Mouse (Mus musculus) stomach, postnatal 0 days (tissue): ENCODE measurements around the gene Pde4dip. TPM values are rescaled to one million over a fixed set of nuclear protein-coding genes. Genes with fewer than 3 reads are reported as not detected.
A peak's percentile ranks its signal among the peaks of the same experiment; 100 is the strongest.

Experiments used
- ATAC-seq: fragments of 200-750 bp; cut with Nextera tagmentation; 2 replicates; pipeline ENCODE4 v1.8.0; 2017; ENCODE audit not compliant: low FRiP score, low TSS enrichment
- DNase-seq: peaks from one replicate; pipeline ENCODE4 v3.0.0-alpha.2; 2016; ENCODE audit warnings: low spot score
- H3K27ac ChIP-seq: fragments of 300-500 bp; sonication (generic); replicated peaks from 2 replicates; pipeline ENCODE4 v1.5.1; 2014; ENCODE audit warnings: mild to moderate bottlenecking, control low read depth
- H3K27me3 ChIP-seq: fragments of 300-500 bp; sonication (generic); 2 replicates; pipeline ENCODE4 v1.6.1; 2014; ENCODE audit warnings: low read length; ENCODE audit not compliant: control insufficient read depth, insufficient read depth
- H3K36me3 ChIP-seq: fragments of 300-500 bp; sonication (generic); 2 replicates; pipeline ENCODE4 v1.6.1; 2014; ENCODE audit warnings: low read length, mixed read lengths; ENCODE audit not compliant: control insufficient read depth, insufficient read depth
- H3K4me1 ChIP-seq: fragments of 300-500 bp; sonication (generic); replicated peaks from 2 replicates; pipeline ENCODE4 v1.6.1; 2014; ENCODE audit warnings: antibody characterized with exemption; ENCODE audit not compliant: control insufficient read depth, insufficient read depth
- H3K4me2 ChIP-seq: fragments of 300-500 bp; sonication (generic); replicated peaks from 2 replicates; pipeline ENCODE4 v1.6.1; 2014; ENCODE audit warnings: low read depth, mild to moderate bottlenecking, control low read depth, moderate library complexity
- H3K4me3 ChIP-seq: fragments of 300-500 bp; sonication (generic); 2 replicates; pipeline ENCODE4 v1.5.1; 2014; ENCODE audit warnings: low read depth, low read length, control low read depth
- H3K9ac ChIP-seq: fragments of 300-500 bp; sonication (generic); 2 replicates; pipeline ENCODE4 v1.6.1; 2014; ENCODE audit warnings: mild to moderate bottlenecking, low read length, control low read depth, mixed read lengths
- H3K9me3 ChIP-seq: fragments of 300-500 bp; sonication (generic); 2 replicates; pipeline ENCODE4 v1.6.1; 2016; ENCODE audit warnings: low read length; ENCODE audit not compliant: control insufficient read depth
- CTCF ChIP-seq: IDR thresholded peaks from 2 replicates; pipeline ENCODE4 v1.5.1; 2016; ENCODE audit warnings: antibody characterized with exemption, low read depth, mild to moderate bottlenecking, moderate library complexity
- EP300 ChIP-seq: optimal IDR thresholded peaks from 2 replicates; pipeline ENCODE3; 2016; ENCODE audit warnings: antibody characterized with exemption
- WGBS: fragments of 180-500 bp; shearing (Covaris S2); extraction: QIAGEN DNeasy Blood & Tissue Kit; methylation state at CpG from one replicate; pipeline ENCODE4 v1.1.7; 2014; 5-methylcytosine and 5-hydroxymethylcytosine counted together
- polyA plus RNA-seq: library from polyadenylated mRNA; unstranded; fragments of >200 nt; fragmentation: Nextera tagmentation; extraction: Ambion mirVana; gene quantifications from 2 replicates; pipeline ENCODE4 v1.2.1, GENCODE M21; 2015

Pde4dip gene
- polyA plus RNA-seq, 1 experiment from 2014 or later: 9.9 TPM

DNA sequence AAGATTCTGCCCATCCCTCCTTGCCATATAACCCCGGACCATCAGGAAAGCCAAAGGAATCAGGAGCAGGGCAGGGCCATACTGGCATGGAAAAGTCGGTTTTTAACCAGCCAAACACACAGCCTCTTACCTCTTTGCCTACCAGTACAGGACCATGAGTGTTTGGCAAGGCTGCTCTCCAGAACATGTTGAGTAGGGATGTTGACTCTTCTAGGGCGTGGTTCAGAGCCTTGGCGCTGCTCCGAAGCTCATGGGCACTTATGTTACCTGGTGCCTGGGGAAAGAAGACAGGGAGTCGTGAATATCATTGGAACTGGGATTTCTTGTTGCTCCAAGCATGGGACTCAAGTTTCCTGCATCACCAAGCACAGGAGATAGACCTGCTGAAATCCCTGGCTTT is 194.7 kb downstream of the Pde4dip start:
- peak; percentile 23 for DNase-seq
- Histone ChIP-seq H3K27me3 (no peaks in the 10 kb centered on the region), H3K9ac (no peak overlapping the region), H3K4me1 (no peaks in the 10 kb centered on the region), H3K4me3 (no peak overlapping the region), H3K9me3 (no peaks in the 10 kb centered on the region), H3K27ac (no peak overlapping the region), H3K36me3 (no peaks in the 10 kb centered on the region), H3K4me2 (no peak overlapping the region)
- WGBS: 66% methylated on average over 6 of the region's 6 CpGs
- no peak for ATAC-seq
- TF ChIP-seq CTCF: no peak
- TF ChIP-seq EP300: no peak

GRCm38 (mm10) chr3:97691443-97692017 is 197.0 kb downstream of the Pde4dip start:
- Histone ChIP-seq H3K27me3 (no peaks in the 10 kb centered on the region), H3K4me3 (no peak overlapping the region), H3K9me3 (no peaks in the 10 kb centered on the region), H3K36me3 (no peaks in the 10 kb centered on the region), H3K9ac (no peak overlapping the region), H3K27ac (no peak overlapping the region), H3K4me1 (no peaks in the 10 kb centered on the region), H3K4me2 (no peak overlapping the region)
- 82% methylated on average over 12 of the region's 12 CpGs for WGBS
- TF ChIP-seq CTCF (no peak), EP300 (no peak)
- no peak for ATAC-seq
- DNase-seq: no peak

DNA sequence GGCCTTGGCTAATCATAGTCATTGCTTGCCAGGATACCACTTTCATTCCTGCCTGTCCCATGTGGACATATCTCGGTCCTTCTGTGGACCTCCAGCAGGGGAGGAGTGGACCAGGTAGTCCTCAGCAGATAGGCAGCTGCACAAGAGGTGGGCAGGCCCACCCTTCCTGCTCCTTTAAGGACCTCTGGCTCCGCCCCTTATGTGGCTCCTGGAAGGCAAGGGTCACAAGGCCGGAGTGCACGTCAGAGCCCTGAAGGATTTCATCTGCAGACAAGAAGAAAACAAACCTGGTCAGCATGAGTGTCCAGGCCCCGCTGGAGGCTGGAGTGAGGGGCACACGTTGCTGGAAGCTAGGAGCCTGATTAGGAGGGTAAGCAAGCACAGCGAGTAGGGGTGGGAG is 197.9 kb downstream of the Pde4dip start:
- no peaks in the 10 kb centered on the region for H3K4me1 ChIP-seq

DNA sequence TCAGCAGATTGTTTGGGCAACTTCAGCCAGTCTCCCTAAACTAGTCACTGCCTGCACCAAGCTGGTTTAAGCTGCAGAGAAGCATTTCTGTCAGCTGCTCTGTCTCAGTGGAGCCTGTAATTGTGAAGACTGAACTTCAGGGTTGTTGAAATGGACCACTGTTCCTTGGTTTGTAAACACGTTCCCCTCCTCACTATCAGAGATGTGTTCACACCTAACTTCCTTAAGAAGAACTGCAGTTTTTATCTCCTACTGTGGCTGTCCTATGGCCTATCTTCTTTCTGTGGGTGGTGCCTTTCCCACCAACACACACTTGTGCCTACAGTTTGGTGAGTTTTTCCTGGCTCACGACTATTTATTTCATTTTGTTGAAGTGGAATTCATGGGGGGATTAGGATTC is 199.2 kb downstream of the Pde4dip start:
- Histone ChIP-seq H3K27ac (no peak overlapping the region), H3K4me2 (no peak overlapping the region), H3K27me3 (no peaks in the 10 kb centered on the region), H3K9ac (no peak overlapping the region), H3K9me3 (no peaks in the 10 kb centered on the region), H3K4me1 (no peaks in the 10 kb centered on the region), H3K36me3 (no peaks in the 10 kb centered on the region), H3K4me3 (no peak overlapping the region)
- WGBS: 72% methylated on average over 2 of the region's 2 CpGs
- DNase-seq (no peak), ATAC-seq (no peak)
- no peak for TF ChIP-seq CTCF
- TF ChIP-seq EP300: no peak

More for the DNA sequence above, 197.9 kb downstream of the Pde4dip start:
- DNase-seq (no peak), ATAC-seq (0 out of 2 replicates have a peak, but pooled peaks have one; percentile 19)
- Histone ChIP-seq H3K9me3 (no peaks in the 10 kb centered on the region), H3K4me2 (no peak overlapping the region), H3K9ac (no peak overlapping the region), H3K4me3 (no peak overlapping the region), H3K27ac (no peak overlapping the region), H3K27me3 (no peaks in the 10 kb centered on the region), H3K36me3 (no peaks in the 10 kb centered on the region)
- WGBS: 42% methylated on average over 7 of the region's 7 CpGs
- no peak for TF ChIP-seq EP300
- no peak for TF ChIP-seq CTCF

DNA sequence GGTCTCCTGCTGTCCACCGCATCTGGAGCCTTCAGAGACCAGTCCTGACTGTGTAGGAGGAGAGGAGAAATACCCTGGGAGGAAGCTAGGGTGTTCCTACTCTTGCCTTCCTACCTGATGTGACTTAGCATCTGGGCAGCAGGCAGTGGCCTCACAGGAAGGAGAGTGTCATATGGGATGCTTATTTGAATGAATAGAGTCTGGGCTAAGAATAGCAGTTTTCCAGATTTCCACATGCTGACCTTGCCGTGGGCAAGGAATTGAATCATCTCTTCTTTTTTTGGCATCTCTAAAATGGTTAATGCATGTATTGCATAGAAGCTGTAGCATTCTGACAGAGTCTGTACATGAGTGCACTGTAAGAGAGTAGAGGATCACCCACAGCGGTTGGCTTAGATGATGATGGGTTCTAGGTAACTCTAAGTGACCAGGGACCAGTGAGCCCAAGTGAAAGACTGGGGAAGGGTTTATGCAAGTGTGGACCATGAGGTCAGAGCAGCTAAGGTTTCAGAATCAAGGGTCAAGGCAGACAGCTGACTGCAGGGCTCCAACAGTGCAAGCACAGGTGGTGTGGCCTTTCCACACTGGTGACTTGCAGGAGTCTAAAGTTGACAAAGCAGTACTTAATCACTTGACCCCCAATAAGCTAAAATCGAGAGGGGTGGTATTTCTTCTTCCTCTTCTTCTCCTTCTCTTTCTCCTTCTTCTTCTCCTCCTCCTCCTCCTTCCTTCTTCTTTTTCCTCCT is 202.0 kb downstream of the Pde4dip start:
- ATAC-seq (no peak), DNase-seq (no peak)
- WGBS: 82% methylated on average over 4 of the region's 4 CpGs
- Histone ChIP-seq H3K9me3 (no peaks in the 10 kb centered on the region), H3K4me2 (no peak overlapping the region), H3K27me3 (no peaks in the 10 kb centered on the region), H3K9ac (no peak overlapping the region), H3K27ac (no peak overlapping the region), H3K4me1 (peaks cover 4% of the 10 kb centered on the region; the same call in 1 of the 2 replicates), H3K4me3 (no peak overlapping the region), H3K36me3 (no peaks in the 10 kb centered on the region)
- TF ChIP-seq CTCF: no peak
- no peak for TF ChIP-seq EP300

DNA sequence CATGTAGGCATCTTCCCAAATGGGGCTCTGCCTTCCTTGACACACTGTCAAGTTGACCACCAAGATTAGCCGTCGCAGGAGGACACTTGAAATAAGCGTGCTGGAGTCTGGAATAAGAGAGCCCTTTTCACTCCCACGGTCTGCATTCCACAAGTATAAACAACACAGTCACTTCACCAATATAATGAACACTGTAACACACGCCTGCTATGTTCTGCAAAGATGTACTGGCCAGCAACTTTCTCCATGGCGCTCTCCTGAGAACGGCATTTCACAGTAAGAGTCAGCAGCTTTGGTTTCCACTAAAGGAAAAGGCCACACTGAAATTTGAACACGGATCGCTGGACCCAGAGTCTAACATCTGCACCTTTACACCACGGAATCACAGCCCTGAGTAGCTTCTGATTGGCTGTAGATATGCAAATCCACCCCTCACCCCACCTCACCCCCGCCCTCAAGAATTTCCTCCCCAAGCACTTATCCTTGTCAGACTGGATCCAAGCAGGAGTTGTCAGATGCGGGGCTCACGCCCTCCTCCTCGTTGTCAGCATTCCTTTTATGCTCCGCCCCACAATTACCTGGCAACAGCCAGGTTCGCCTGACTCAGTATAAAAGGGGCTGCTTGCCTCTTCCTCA is 204.8 kb downstream of the Pde4dip start:
- no peak overlapping the region for H3K9ac ChIP-seq
- H3K36me3 ChIP-seq: no peaks in the 10 kb centered on the region
- no peaks in the 10 kb centered on the region for H3K9me3 ChIP-seq
- no peaks in the 10 kb centered on the region for H3K27me3 ChIP-seq
- 10% methylated on average over 16 of the region's 16 CpGs for WGBS
- H3K4me1 ChIP-seq: peaks cover 4% of the 10 kb centered on the region; the same call in 1 of the 2 replicates
- no peak for TF ChIP-seq CTCF
- no peak for TF ChIP-seq EP300
- peak overlapping the region; percentile 14; the same call in 1 of the 2 replicates for H3K4me2 ChIP-seq
- ATAC-seq: peak; percentile 51
- peak; percentile 55 for DNase-seq
- 0 out of 2 replicates have a peak overlapping the region, but pooled peaks have one; percentile 4 for H3K4me3 ChIP-seq
- H3K27ac ChIP-seq: peak overlapping the region; percentile 61
